Mouse (Mus musculus) limb, embryonic 14.5 days (tissue): ENCODE data around the gene Mab21l1. TPM values are rescaled to one million over a fixed set of nuclear protein-coding genes. Genes with fewer than 3 reads are reported as not detected.

ENCODE experiments used
- ATAC-seq: fragments of 200-750 bp; cut with Nextera tagmentation; 2 replicates; pipeline ENCODE4 v1.8.0; 2017; ENCODE audit warnings: low read depth, moderate number of reproducible peaks, moderate TSS enrichment; ENCODE audit not compliant: low FRiP score
- DNase-seq: peaks from one replicate; pipeline ENCODE4 v3.0.0-alpha.2; 2015; ENCODE audit warnings: low spot score
- H3K27ac ChIP-seq: fragments of 300-500 bp; sonication (generic); replicated peaks from 2 replicates; pipeline ENCODE4 v1.5.1; 2014; ENCODE audit warnings: low read depth, mild to moderate bottlenecking, low read length, moderate library complexity, mixed read lengths
- H3K27me3 ChIP-seq: fragments of 300-500 bp; sonication (generic); 2 replicates; pipeline ENCODE4 v1.6.1; 2014; ENCODE audit warnings: low read length, mixed read lengths; ENCODE audit not compliant: control insufficient read depth, insufficient read depth
- H3K36me3 ChIP-seq: fragments of 300-500 bp; sonication (generic); 2 replicates; pipeline ENCODE4 v1.6.1; 2014; ENCODE audit warnings: mild to moderate bottlenecking, low read length, moderate library complexity, mixed read lengths; ENCODE audit not compliant: control insufficient read depth, insufficient read depth
- H3K4me1 ChIP-seq: fragments of 300-500 bp; sonication (generic); 2 replicates; pipeline ENCODE4 v1.6.1; 2014; ENCODE audit warnings: antibody characterized with exemption, low read length, mixed read lengths; ENCODE audit not compliant: control insufficient read depth, insufficient read depth
- H3K4me2 ChIP-seq: fragments of 300-500 bp; sonication (generic); replicated peaks from 2 replicates; pipeline ENCODE4 v1.6.1; 2014; ENCODE audit warnings: low read depth, mild to moderate bottlenecking, low read length, moderate library complexity; ENCODE audit not compliant: severe bottlenecking
- H3K4me3 ChIP-seq: fragments of 300-500 bp; sonication (generic); replicated peaks from 2 replicates; pipeline ENCODE4 v1.5.1; 2014; ENCODE audit warnings: low read length
- H3K9ac ChIP-seq: fragments of 300-500 bp; sonication (generic); 2 replicates; pipeline ENCODE4 v1.6.1; 2014; ENCODE audit warnings: mild to moderate bottlenecking, low read depth, low read length, moderate library complexity; ENCODE audit not compliant: severe bottlenecking
- H3K9me3 ChIP-seq: fragments of 300-500 bp; sonication (generic); 2 replicates; pipeline ENCODE4 v1.6.1; 2016; ENCODE audit warnings: low read length; ENCODE audit not compliant: control insufficient read depth
- POLR2A ChIP-seq: fragments of 200-500 bp; IDR thresholded peaks from 2 replicates; pipeline ENCODE4 v1.8.0; 2012; ENCODE audit warnings: inconsistent platforms, mild to moderate bottlenecking, moderate library complexity, borderline replicate concordance; ENCODE audit not compliant: insufficient read depth, insufficient read length; ENCODE audit errors: extremely low read depth
- WGBS: fragments of 180-500 bp; shearing (Covaris S2); extraction: QIAGEN DNeasy Blood & Tissue Kit; methylation state at CpG from one replicate; pipeline ENCODE4 v1.1.7; 2014; 5-methylcytosine and 5-hydroxymethylcytosine counted together
- polyA plus RNA-seq, 2 experiments: library from polyadenylated mRNA; depleted of rRNA in 1 of 2; stranded (reverse) in 1 of 2; unstranded in 1 of 2; fragments of >200 nt; fragmentation: Nextera tagmentation in 1 of 2; extraction: Ambion mirVana in 1 of 2; gene quantifications; 2 replicates each; pipeline versions ENCODE4 v1.2.1 to v1.2.3; 2012 to 2014

The Mab21l1 gene
- polyA plus RNA-seq, 2 experiments = 18.7 to 18.9 TPM

DNA sequence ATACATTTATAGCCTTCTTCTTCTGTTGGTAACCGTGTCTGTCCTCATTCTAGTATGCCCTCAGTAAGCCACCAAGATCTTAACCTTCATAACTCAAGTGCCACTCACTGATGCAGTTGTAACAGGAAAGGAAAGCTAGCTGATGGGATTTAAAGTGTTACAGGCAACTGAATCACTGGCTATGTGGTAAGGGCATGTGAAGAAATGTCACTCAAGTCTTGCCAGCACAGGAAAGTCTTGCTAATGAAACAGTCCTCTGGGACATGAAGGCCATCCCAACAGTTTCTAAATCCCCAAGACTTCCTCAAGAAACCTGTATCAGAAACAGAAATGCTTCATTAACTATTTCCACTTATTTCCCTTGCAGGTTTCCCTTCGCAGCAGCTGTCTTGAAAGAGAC, 13.7 kb upstream of the Mab21l1 start:
- Histone ChIP-seq H3K27me3 (no peaks in the 10 kb centered on the region), H3K9ac (no peak overlapping the region), H3K9me3 (no peaks in the 10 kb centered on the region), H3K36me3 (no peaks in the 10 kb centered on the region), H3K27ac (no peak overlapping the region), H3K4me2 (no peak overlapping the region), H3K4me3 (no peak overlapping the region), H3K4me1 (no peaks in the 10 kb centered on the region)
- ATAC-seq = no peak
- no peak for DNase-seq
- WGBS = 70% methylated on average over 2 of the region's 2 CpGs
- no peak for TF ChIP-seq POLR2A

DNA sequence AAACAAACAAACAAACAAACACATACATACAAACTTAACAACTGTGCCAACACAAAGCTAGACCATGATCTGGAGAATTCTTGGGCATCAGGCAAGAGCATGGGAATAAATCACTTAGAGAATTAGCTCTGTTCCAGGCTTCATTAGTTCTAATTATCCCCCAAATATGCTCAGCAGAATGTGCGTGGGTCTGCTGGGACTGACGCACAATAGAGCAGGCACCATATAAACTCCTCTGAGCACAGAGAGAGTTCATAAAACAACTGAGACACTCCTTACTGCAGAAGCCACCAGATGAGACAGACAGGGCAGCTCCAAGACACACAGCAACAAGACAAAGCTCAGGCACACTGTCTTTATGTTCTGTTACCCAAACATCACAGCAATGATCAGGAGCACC, 13.0 kb upstream of the Mab21l1 start:
- Histone ChIP-seq H3K27me3 (no peaks in the 10 kb centered on the region), H3K36me3 (no peaks in the 10 kb centered on the region), H3K9me3 (no peaks in the 10 kb centered on the region), H3K4me2 (no peak overlapping the region), H3K4me3 (no peak overlapping the region), H3K9ac (no peak overlapping the region), H3K27ac (no peak overlapping the region), H3K4me1 (no peaks in the 10 kb centered on the region)
- no peak for ATAC-seq
- no peak for TF ChIP-seq POLR2A
- no peak for DNase-seq
- WGBS = 55% methylated on average over 2 of the region's 2 CpGs

DNA sequence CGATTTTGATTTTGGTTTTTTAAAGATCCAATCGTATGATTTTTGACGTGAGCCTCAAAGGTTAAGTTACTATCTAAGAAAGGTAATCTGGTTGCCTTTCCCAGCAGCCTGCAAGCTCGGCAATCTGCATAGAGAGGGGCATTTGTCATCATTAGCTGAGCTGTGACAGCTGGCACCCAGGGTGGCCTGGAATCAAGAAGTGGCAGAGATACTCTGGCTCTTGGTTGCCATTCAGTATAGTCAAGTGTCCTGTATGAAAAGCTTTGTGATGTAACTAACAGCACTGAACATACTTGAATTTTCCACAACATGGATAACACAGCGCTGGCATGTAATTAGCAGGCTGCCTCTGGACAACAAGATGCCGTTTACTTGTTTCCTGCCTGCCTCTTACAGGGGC, 8.1 kb upstream of the Mab21l1 start:
- Histone ChIP-seq H3K36me3 (no peaks in the 10 kb centered on the region), H3K27ac (no peak overlapping the region), H3K4me2 (no peak overlapping the region), H3K4me3 (no peak overlapping the region), H3K9me3 (no peaks in the 10 kb centered on the region), H3K9ac (no peak overlapping the region), H3K4me1 (no peaks in the 10 kb centered on the region), H3K27me3 (no peaks in the 10 kb centered on the region)
- DNase-seq (no peak), ATAC-seq (no peak)
- 42% methylated on average over 6 of the region's 6 CpGs for WGBS
- TF ChIP-seq POLR2A = no peak

DNA sequence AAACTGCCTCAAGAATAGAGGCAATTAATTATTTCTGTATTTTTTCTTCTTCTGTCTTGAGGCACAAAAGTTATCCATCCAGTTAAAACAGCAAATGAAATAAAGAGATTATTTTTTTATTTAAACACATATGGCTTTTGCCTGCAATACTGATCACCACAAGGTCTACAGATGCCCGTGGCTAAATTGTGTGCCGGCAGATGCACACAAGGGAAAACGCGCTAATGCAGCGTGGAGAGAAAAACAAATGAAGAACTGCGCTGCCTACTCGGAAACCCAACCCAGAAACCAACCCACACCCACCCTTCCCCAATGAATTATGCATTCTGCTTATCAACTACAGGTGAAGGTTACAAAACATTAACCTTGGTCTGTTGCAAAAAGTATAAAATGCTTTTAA, 7.1 kb upstream of the Mab21l1 start:
- WGBS = 64% methylated on average over 7 of the region's 7 CpGs
- Histone ChIP-seq H3K27ac (no peak overlapping the region), H3K4me2 (no peak overlapping the region), H3K36me3 (no peaks in the 10 kb centered on the region), H3K9me3 (no peaks in the 10 kb centered on the region), H3K4me3 (no peak overlapping the region), H3K9ac (no peak overlapping the region), H3K27me3 (0 out of 2 replicates have a peak, but pooled peaks cover 4% of the 10 kb centered on the region), H3K4me1 (peaks cover 5% of the 10 kb centered on the region)
- no peak for ATAC-seq
- no peak for TF ChIP-seq POLR2A
- DNase-seq = no peak

DNA sequence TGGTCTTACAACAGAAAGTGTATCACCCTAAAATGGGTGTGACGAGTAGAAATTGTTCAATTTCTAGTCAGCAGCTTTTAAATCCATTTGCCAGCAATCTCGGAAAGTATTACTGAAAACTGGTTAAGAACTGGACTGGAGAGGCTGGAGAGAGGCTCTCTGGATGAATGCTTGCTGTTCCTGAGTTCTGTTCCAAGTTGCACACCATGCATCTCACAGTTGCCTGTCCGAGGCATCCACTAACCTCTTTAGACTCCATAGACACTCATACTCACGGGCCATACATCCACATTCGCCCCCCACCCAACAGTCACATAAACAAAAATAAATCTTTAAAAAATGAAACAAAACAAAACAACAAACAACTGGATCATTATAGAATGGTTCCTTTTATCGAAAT, 6.6 kb upstream of the Mab21l1 start:
- DNase-seq (no peak), ATAC-seq (no peak)
- WGBS = 83% methylated on average over 6 of the region's 6 CpGs
- no peak overlapping the region for H3K9ac ChIP-seq
- H3K4me3 ChIP-seq = no peak overlapping the region
- H3K36me3 ChIP-seq = no peaks in the 10 kb centered on the region
- no peak overlapping the region for H3K4me2 ChIP-seq
- H3K27ac ChIP-seq = no peak overlapping the region
- H3K9me3 ChIP-seq = no peaks in the 10 kb centered on the region
- peaks cover 9% of the 10 kb centered on the region for H3K4me1 ChIP-seq
- no peak for TF ChIP-seq POLR2A
- 0 out of 2 replicates have a peak, but pooled peaks cover 7% of the 10 kb centered on the region for H3K27me3 ChIP-seq

DNA sequence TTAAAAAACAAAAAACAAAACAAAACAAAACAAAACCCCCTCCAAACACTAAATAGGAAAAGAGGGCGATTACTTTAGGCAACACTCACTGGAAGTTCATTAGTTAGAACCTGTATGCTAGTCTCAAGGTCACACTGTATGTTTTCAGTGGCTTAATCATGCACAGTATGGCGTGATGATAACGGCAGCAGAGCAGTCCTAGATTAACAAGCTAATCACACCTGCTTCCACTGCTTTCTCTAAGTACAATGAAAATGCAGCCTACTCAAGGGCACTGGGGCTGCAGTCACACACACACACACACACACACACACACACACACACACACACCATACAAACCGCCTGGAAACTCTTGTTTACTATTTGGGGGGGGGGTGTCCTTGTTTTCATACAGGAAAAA, 4.8 kb upstream of the Mab21l1 start:
- H3K27me3 ChIP-seq = peaks cover 12% of the 10 kb centered on the region; the same call in 1 of the 2 replicates
- no peak for ATAC-seq
- H3K9ac ChIP-seq = no peak overlapping the region
- no peak overlapping the region for H3K27ac ChIP-seq
- WGBS = 69% methylated on average over 4 of the region's 4 CpGs
- H3K4me1 ChIP-seq = peaks cover 13% of the 10 kb centered on the region
- no peaks in the 10 kb centered on the region for H3K36me3 ChIP-seq
- DNase-seq = no peak
- no peaks in the 10 kb centered on the region for H3K9me3 ChIP-seq
- TF ChIP-seq POLR2A = no peak
- H3K4me3 ChIP-seq = no peak overlapping the region
- no peak overlapping the region for H3K4me2 ChIP-seq
